Mouse (Mus musculus): Measurements from ENCODE around the gene Otulinl.

DNA sequence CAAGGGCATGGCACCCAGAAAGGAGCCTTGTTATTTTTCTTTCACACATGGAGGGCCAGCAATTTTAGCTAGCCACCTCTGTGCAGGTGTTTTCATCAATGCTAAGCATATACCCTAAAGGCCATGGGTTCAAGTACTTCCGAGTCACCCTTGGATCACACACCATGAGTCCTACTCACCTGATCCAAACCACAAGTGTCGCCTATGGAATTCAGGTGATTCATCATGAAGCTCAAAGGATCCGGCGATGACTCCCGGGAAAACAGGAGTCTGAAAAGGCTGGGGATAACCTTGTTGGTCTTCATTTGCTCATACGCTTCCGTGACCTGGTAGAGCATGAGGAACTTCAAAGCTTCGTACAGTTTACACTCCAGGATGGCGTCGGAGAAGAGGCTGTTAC lies 23.5 kb downstream of the Otulinl start:
- TF ChIP-seq CTCF (IDR thresholded peaks at IDR 0.05; ENCODE audit: extremely low read depth, insufficient read depth, low read length) (no peak), POLR2A (IDR thresholded peaks at IDR 0.05; ENCODE audit: extremely low read depth, insufficient read depth, low read length) (no peak)
